Mouse (Mus musculus): ENCODE measurements at regions not wholly inside any gene's neighbourhood (a gene's known extent, or its start where the extent isn't known, plus 50 kb on each side); places are given as distances from the start of the nearest gene placed in this dataset.

DNA sequence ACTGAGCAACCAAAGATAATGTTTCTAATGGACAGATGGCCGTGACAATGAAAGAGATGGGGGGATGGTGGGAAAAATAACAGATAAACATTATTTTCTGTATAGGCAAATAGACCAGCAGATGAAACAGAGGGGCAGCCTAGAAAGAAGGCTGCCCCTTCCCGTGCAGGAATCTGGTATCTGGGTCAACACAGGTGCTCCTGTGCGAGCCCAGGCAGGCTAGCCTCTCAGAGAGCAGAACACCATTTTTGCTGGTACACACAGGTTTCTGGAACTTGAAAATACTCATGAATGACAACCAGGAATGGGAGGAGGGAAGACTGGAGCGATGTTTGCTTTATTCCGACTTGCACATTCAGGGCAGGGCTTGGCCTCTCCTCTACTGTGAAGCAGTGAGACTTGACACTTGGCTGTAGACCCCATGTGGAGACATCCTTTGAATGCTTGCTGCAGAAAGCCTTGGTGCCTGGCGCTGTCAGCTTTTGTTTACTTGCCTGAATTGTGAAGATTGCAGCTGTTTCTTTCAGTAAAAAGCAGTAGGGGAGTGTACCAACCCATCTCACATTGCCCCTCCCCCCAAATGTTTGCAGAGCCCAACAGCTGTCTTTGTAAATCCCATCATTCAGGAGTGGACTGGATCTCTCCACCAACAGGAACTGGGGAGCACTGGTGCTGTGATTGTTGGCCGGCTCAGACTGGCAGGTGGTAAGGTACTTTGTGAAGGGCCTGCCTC is 172.5 kb downstream of the Gm5426 start:
- DNase-seq (ENCODE audit: low read depth in 1 of 2, low spot score in 2 of 2): no peak

DNA sequence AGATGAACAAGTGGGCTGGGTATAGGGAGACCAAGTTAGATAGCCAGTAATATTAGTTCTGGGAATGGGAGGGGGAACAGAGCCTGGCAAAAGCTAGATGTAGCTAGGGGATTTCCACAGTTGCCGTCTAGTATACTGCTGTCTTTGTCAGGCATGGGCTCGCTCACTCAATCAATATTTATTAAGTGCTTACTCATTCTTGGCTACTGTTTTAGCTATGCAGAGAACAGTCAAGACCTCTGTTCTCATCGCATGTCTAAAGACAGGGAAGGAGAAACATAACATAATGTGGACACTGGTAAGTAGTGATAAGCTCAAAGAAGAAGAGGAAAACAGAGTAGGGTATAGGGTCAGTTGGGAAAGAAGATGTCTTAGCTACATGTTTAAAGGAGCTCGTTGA is 173.4 kb downstream of the Gm5426 start:
- no peak for DNase-seq (ENCODE audit: low read depth in 1 of 2, low spot score in 2 of 2)

GRCm38 (mm10) chr10:96325297-96325696 is 188.9 kb downstream of the Gm5426 start:
- no peak for DNase-seq (ENCODE audit: low read depth in 1 of 2, low spot score in 2 of 2)

GRCm38 (mm10) chr10:96330639-96331487 is 194.5 kb downstream of the Gm5426 start:
- peak in 1 of 2 experiments; percentile 29 for DNase-seq (ENCODE audit: low read depth in 1 of 2, low spot score in 2 of 2)

GRCm38 (mm10) chr10:96332731-96333201 is 196.4 kb downstream of the Gm5426 start:
- peak; percentile 64 to 73 for DNase-seq (ENCODE audit: low read depth in 1 of 2, low spot score in 2 of 2)

DNA sequence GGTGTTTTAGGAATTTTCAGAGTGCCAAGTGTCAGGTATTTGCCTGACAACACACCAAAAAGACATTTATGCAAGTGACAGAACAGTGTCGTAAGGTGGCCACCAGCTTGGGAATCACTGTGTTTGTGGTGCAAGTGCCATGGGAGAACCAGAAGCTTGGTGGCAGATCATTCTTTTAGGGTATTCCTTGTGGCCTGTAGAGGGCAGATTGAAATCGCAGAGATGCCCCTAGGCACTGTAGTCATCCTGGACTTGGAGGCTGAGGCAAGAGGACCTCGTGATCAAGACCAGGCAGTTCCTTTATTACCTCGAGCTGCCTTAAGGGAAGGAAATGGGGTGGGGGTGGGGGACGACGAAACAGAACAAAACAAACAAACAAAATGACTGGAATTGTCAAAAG is 196.8 kb downstream of the Gm5426 start:
- peak in 1 of 2 experiments; percentile 53 for DNase-seq (ENCODE audit: low read depth in 1 of 2, low spot score in 2 of 2)

DNA sequence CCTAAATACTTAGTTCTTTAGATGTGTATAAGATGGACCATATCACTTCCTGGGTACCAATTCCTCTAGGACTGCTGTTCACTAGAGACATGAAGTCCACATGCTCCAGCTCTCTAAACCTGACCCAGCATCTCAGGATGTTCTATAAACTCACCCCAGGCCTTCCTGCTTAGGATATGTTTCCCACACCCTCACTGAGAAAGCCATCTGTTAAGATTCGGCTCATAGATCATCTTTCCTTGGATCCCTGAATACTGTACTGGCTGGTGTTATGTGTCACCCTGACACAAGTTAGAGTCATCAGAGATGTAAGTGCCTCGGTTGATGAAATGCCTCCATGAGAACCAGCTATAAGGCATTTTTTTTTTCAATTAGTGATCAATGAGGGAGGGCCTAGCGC is 199.9 kb downstream of the Gm5426 start:
- DNase-seq (ENCODE audit: low read depth in 1 of 2, low spot score in 2 of 2): no peak

GRCm38 (mm10) chr10:96337088-96337666 is 200.8 kb downstream of the Gm5426 start:
- DNase-seq (ENCODE audit: low read depth in 1 of 2, low spot score in 2 of 2): no peak

GRCm38 (mm10) chr10:96337797-96338608 is 201.6 kb downstream of the Gm5426 start:
- DNase-seq (ENCODE audit: low read depth in 1 of 2, low spot score in 2 of 2): peak; percentile 50 to 67

- peak in 1 of 2 experiments; percentile 9 for DNase-seq (ENCODE audit: low read depth in 1 of 2, low spot score in 2 of 2)
These were observed 202.2 kb downstream of the Gm5426 start for GRCm38 (mm10) chr10:96338609-96338978.

DNA sequence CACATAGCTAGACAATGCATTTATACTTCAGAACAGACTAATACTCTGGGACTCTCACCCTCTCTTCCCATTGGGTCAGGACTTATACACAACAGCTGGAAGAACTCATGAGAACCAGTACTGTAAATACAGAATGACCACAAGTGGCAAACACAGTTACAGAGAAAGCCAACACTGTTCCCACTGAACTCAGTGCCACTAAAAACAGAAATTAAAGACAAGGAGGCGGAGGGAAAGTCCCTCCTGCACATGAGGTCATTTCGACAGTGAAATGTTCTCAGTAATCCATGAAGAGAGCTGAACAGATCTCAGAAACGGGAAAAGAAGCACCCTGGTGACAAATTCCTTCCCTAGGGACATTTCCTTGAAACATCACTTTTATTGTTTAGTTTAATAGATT is 206.1 kb downstream of the Gm5426 start:
- DNase-seq (ENCODE audit: low read depth in 1 of 2, low spot score in 2 of 2): no peak

DNA sequence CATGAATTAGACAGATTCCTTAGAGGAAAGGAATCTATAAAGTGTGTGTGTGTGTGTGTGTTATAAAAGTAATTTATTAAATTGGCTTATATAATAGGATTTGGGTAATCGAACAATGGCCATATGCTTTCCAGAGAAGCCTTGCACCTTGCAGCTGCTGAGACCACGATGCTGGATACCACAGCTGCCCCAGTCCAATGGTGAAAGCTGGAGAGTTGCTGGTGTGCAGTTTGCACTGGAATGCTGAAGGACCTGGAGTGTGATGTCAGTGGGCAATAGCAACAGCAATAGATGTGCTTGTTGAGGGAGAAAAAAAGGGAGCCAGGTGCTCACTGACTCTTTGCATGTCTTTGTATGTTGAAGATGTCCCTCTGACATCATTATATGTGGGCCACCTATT is 207.3 kb downstream of the Gm5426 start:
- no peak for DNase-seq (ENCODE audit: low read depth in 1 of 2, low spot score in 2 of 2)

- DNase-seq (ENCODE audit: low read depth in 1 of 2, low spot score in 2 of 2): no peak
These were observed 214.3 kb downstream of the Gm5426 start for GRCm38 (mm10) chr10:96350692-96351091.

DNA sequence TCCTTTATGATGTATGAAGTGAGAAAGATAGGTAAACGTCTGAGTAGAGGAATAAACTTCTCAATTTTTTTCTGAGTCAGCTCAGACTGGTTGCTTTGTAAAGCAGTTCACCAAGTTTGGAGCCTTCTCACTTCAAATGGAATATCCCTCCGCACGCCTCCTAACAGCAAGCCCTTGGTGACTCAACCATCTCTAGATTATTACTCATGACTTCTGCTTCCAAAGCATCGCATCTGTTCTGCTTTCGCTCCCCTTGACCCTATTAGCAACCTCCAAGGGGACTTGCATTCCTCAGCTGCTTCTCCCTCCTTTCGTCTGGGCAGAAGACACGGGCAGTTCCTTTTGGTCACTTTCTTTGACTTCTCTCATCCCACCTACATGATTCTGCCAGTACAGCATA is 214.9 kb downstream of the Gm5426 start:
- peak in 1 of 2 experiments; percentile 41 for DNase-seq (ENCODE audit: low read depth in 1 of 2, low spot score in 2 of 2)

- no peak for DNase-seq (ENCODE audit: low read depth in 1 of 2, low spot score in 2 of 2)
These were observed 220.7 kb downstream of the Gm5426 start for GRCm38 (mm10) chr10:96356980-96357624.

DNA sequence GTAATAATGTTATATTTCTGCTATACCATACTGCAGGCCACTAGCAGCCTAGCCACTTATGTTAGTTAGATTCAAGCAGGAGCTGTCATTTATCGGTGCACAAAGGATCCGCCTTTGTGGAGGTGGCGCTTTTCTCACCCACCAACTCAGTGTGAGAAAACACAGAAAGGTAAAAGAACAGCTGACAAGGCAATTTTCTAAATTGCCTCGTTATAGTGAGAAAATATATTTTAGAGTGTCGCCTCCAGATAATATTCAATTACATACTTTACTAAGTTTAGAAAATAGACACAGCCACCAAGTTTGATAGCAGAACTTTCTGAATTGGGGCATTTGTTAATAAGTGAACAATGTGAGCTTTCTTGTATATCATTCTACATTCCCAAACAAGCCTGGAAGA is 221.2 kb downstream of the Gm5426 start:
- no peak for DNase-seq (ENCODE audit: low read depth in 1 of 2, low spot score in 2 of 2)

DNA sequence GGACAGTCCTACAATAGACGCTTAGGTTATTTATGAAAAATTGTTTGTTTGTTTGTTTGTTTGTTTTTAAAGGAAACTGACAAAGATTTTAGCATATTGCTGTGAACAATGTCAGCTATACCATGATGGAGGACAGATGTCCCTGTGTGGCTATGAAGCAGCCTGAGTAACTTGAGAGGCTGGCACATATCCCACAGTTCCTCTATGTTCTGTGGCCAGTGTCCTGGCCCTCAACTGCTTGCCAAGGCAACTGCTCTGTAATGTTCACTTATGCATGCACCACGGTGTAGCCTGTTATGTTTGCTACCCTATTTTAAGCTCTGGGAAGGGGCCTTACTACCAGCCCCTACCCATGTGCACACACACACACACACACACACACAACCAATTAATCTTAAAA is 222.6 kb downstream of the Gm5426 start:
- DNase-seq (ENCODE audit: low read depth in 1 of 2, low spot score in 2 of 2): no peak

GRCm38 (mm10) chr10:96362211-96362610 is 225.8 kb downstream of the Gm5426 start:
- DNase-seq (ENCODE audit: low read depth in 1 of 2, low spot score in 2 of 2): no peak

DNA sequence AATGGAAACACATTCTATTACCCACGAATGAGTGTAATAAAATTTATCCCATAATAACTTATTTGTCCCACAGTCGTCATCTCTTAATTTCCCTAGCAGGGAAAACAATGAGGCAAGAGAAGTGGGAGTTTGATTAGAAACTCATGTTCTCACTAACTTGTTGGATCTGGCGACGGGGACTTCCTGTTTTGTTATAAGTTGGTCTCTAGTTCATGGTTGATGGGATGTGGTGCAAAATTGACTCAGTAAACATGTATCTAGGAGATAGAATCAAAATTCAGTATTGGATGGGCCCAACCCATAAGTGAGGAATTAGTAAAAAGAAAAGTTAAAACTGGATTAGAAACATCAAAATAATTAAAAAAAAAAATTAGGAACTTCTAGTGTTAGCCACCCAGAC is 227.5 kb downstream of the Gm5426 start:
- no peak for DNase-seq (ENCODE audit: low read depth in 1 of 2, low spot score in 2 of 2)

- DNase-seq (ENCODE audit: low read depth in 1 of 2, low spot score in 2 of 2): no peak
These were observed 228.7 kb downstream of the Gm5426 start for GRCm38 (mm10) chr10:96365101-96365500.

DNA sequence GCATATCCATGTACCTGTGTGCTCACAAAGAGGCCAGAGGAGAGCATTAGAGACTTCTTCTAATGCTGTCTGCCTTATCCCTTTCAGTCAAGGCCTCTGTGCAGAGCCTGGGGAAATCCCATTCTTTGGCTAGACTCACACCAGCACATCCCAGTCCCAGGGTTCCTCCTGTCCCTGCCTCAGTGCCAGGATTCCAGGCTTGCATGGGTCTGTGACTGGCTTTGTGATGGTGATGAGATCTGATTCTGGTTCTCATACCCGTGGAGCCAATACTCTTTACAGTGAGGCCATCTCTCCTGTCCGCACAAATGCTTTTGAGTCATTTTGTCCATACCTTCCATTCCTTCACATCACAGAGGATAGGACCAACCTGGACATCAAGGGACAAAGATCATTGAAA is 230.5 kb downstream of the Gm5426 start:
- DNase-seq (ENCODE audit: low read depth in 1 of 2, low spot score in 2 of 2): no peak
